Mouse (Mus musculus) regulatory T cell (primary cell): ENCODE results near the gene Rnf4.

Source experiments
- in situ Hi-C: fragments of 300-600 bp; cut with MboI, MseI; formaldehyde crosslinking; loops from one replicate; pipeline ENCODE4 v1.15.1; 2025; ENCODE audit warnings: high pct_unique_total_duplicates

Rnf4 gene

GRCm38 (mm10) chr5:34336097-34336774 is at the start of gene Rnf4:
TSS of gene Rnf4 (plus strand) at chr5:34336289.
- in situ Hi-C loops: no loop called here

- in situ Hi-C loops: no loop called here
Observed at GRCm38 (mm10) chr5:34286516-34286915, 49.6 kb upstream of the Rnf4 start.

- in situ Hi-C loops: no loop called here
Observed at GRCm38 (mm10) chr5:34287001-34287837, 48.9 kb upstream of the Rnf4 start.

GRCm38 (mm10) chr5:34287838-34288145 is 48.3 kb upstream of the Rnf4 start:
- in situ Hi-C loops: no loop called here

- in situ Hi-C loops: no loop called here
Observed at GRCm38 (mm10) chr5:34288154-34288716, 47.9 kb upstream of the Rnf4 start, which contains the start of the genes Zfyve28 and Cfap99. TSS of gene Zfyve28 (minus strand) at chr5:34288449. TSS of gene Cfap99 (plus strand) at chr5:34288600.

GRCm38 (mm10) chr5:34289286-34289685 is 46.8 kb upstream of the Rnf4 start:
- in situ Hi-C loops: no loop called here

- in situ Hi-C loops: no loop called here
Observed at GRCm38 (mm10) chr5:34293363-34293762, 42.7 kb upstream of the Rnf4 start.

- in situ Hi-C loops: no loop called here
Observed at GRCm38 (mm10) chr5:34294696-34295095, 41.4 kb upstream of the Rnf4 start.

- in situ Hi-C loops: no loop called here
Observed at GRCm38 (mm10) chr5:34295141-34295540, 40.9 kb upstream of the Rnf4 start.

- in situ Hi-C loops: no loop called here
Observed at GRCm38 (mm10) chr5:34298061-34298460, 38.0 kb upstream of the Rnf4 start.

GRCm38 (mm10) chr5:34298937-34299535 is 37.1 kb upstream of the Rnf4 start:
- in situ Hi-C loops: no loop called here

- in situ Hi-C loops: no loop called here
Observed at GRCm38 (mm10) chr5:34302377-34302776, 33.7 kb upstream of the Rnf4 start.

- in situ Hi-C loops: no loop called here
Observed at GRCm38 (mm10) chr5:34309016-34309415, 27.1 kb upstream of the Rnf4 start.

GRCm38 (mm10) chr5:34319491-34320034 is 16.5 kb upstream of the Rnf4 start:
- in situ Hi-C loops: loop anchor here (5.0 kb wide), 1 partner anchor 722 kb away; no protein-coding TSS in a partner anchor

GRCm38 (mm10) chr5:34321236-34321635 is 14.9 kb upstream of the Rnf4 start:
- in situ Hi-C loops: no loop called here

- in situ Hi-C loops: no loop called here
Observed at GRCm38 (mm10) chr5:34325286-34325685, 10.8 kb upstream of the Rnf4 start.

GRCm38 (mm10) chr5:34326249-34326691 is 9.8 kb upstream of the Rnf4 start:
- in situ Hi-C loops: no loop called here

GRCm38 (mm10) chr5:34326875-34327576 is 9.1 kb upstream of the Rnf4 start:
- in situ Hi-C loops: no loop called here

- in situ Hi-C loops: no loop called here
Observed at GRCm38 (mm10) chr5:34330136-34330535, 6.0 kb upstream of the Rnf4 start.

- in situ Hi-C loops: no loop called here
Observed at GRCm38 (mm10) chr5:34334081-34334480, 2.0 kb upstream of the Rnf4 start.

- in situ Hi-C loops: no loop called here
Observed at GRCm38 (mm10) chr5:34335539-34336096, 471 bp upstream of the Rnf4 start.
